Mouse (Mus musculus) spleen, adult 2 months (tissue): ENCODE measurements around the gene Npy5r.

Experiments
- CTCF ChIP-seq: fragments of 200-500 bp; IDR thresholded peaks from 2 replicates; pipeline ENCODE4 v1.5.1; 2011; ENCODE audit warnings: mild to moderate bottlenecking, inconsistent platforms; ENCODE audit not compliant: insufficient read depth, insufficient read length, insufficient replicate concordance; ENCODE audit errors: extremely low read depth
- POLR2A ChIP-seq: fragments of 200-500 bp; IDR thresholded peaks from 2 replicates; pipeline ENCODE4 v1.6.1; 2011; ENCODE audit warnings: low read depth, low read length, inconsistent platforms

GRCm38 (mm10) chr8:66731957-66732356 is 44.0 kb upstream of the Npy5r start:
- no peak for TF ChIP-seq CTCF
- no peak for TF ChIP-seq POLR2A
